Mouse (Mus musculus): ENCODE data around the gene Fam217a. TPM values are rescaled to one million over a fixed set of nuclear protein-coding genes. Genes with fewer than 3 reads are reported as not detected.
A peak's percentile ranks its signal among the peaks of the same experiment; 100 is the strongest.
"Not testable (repeated sequence)": the region's sequence is repeated elsewhere in the genome, so short reads cannot be mapped to it uniquely, and the experiment has no call there.

Gene Fam217a
- 0.78 and 0.96 TPM in 2 replicates for polyA plus RNA-seq (2015; fragmentation: Nextera tagmentation; extraction: Ambion mirVana)

GRCm38 (mm10) chr13:34924210-34924609, at the start of gene Fam217a, which contains the start of gene 4933417A18Rik:
Gene Fam217a, minus strand, starts transcription at chr13:34924310.
Gene 4933417A18Rik, plus strand, starts transcription at chr13:34924409.
- Histone ChIP-seq H3K27me3 (ENCODE audit: control insufficient read depth, insufficient read depth, low read length) (no peaks in the 10 kb centered on the region), H3K4me3 (ENCODE audit: low read depth, low read length) (no peak within 1 kb of the TSS), H3K27ac (replicated peaks) (no peak within 1 kb of the TSS), H3K4me2 (replicated peaks; ENCODE audit: low read depth) (no peak within 1 kb of the TSS), H3K36me3 (ENCODE audit: control insufficient read depth, insufficient read depth, low read length) (no peaks in the 10 kb centered on the region), H3K9me3 (ENCODE audit: control insufficient read depth, low read length) (no peaks in the 10 kb centered on the region), H3K4me1 (replicated peaks; ENCODE audit: control insufficient read depth, insufficient read depth) (no peaks in the 10 kb centered on the region), H3K9ac (ENCODE audit: low read length) (no peak within 1 kb of the TSS)
- ATAC-seq (ENCODE audit: low FRiP score, low TSS enrichment) (no peak), DNase-seq (ENCODE audit: low spot score) (no peak)
- WGBS = 75% methylated on average over 4 of the region's 4 CpGs
- TF ChIP-seq EP300 (optimal IDR thresholded peaks at IDR 0.05) = no peak
- TF ChIP-seq CTCF (IDR thresholded peaks at IDR 0.05; ENCODE audit: low read depth) = no peak

- 29% methylated on average over 1 of the region's 1 CpGs for WGBS
- H3K4me1 ChIP-seq (replicated peaks; ENCODE audit: control insufficient read depth, insufficient read depth) = no peaks in the 10 kb centered on the region
- H3K4me3 ChIP-seq (ENCODE audit: low read depth, low read length) = no peak overlapping the region
- H3K9me3 ChIP-seq (ENCODE audit: control insufficient read depth, low read length) = no peaks in the 10 kb centered on the region
- no peak for DNase-seq (ENCODE audit: low spot score)
- no peak overlapping the region for H3K4me2 ChIP-seq (replicated peaks; ENCODE audit: low read depth)
- H3K27ac ChIP-seq (replicated peaks) = no peak overlapping the region
- no peak overlapping the region for H3K9ac ChIP-seq (ENCODE audit: low read length)
- no peak for ATAC-seq (ENCODE audit: low FRiP score, low TSS enrichment)
- TF ChIP-seq CTCF (IDR thresholded peaks at IDR 0.05; ENCODE audit: low read depth) = peak; percentile 48
- no peak for TF ChIP-seq EP300 (optimal IDR thresholded peaks at IDR 0.05)
- H3K36me3 ChIP-seq (ENCODE audit: control insufficient read depth, insufficient read depth, low read length) = peaks cover 12% of the 10 kb centered on the region
- no peaks in the 10 kb centered on the region for H3K27me3 ChIP-seq (ENCODE audit: control insufficient read depth, insufficient read depth, low read length)
Observed at GRCm38 (mm10) chr13:34973770-34974169, 49.7 kb upstream of the Fam217a start.

- no peak for DNase-seq (ENCODE audit: low spot score)
- Histone ChIP-seq H3K4me1 (replicated peaks; ENCODE audit: control insufficient read depth, insufficient read depth) (no peaks in the 10 kb centered on the region), H3K4me3 (ENCODE audit: low read depth, low read length) (no peak overlapping the region), H3K4me2 (replicated peaks; ENCODE audit: low read depth) (no peak overlapping the region), H3K27me3 (ENCODE audit: control insufficient read depth, insufficient read depth, low read length) (no peaks in the 10 kb centered on the region), H3K9ac (ENCODE audit: low read length) (no peak overlapping the region), H3K36me3 (ENCODE audit: control insufficient read depth, insufficient read depth, low read length) (peaks cover 11% of the 10 kb centered on the region), H3K27ac (replicated peaks) (no peak overlapping the region), H3K9me3 (ENCODE audit: control insufficient read depth, low read length) (no peaks in the 10 kb centered on the region)
- TF ChIP-seq CTCF (IDR thresholded peaks at IDR 0.05; ENCODE audit: low read depth) = peak; percentile 73
- TF ChIP-seq EP300 (optimal IDR thresholded peaks at IDR 0.05) = no peak
- ATAC-seq (ENCODE audit: low FRiP score, low TSS enrichment) = no peak
- 32% methylated on average over 1 of the region's 1 CpGs for WGBS
Observed at GRCm38 (mm10) chr13:34973149-34973548, 49.0 kb upstream of the Fam217a start.

- DNase-seq (ENCODE audit: low spot score); H3K27ac ChIP-seq (replicated peaks): not testable (repeated sequence)
Observed at GRCm38 (mm10) chr13:34972456-34972855, 48.3 kb upstream of the Fam217a start.

GRCm38 (mm10) chr13:34965647-34966046, 41.5 kb upstream of the Fam217a start:
- not testable (repeated sequence) for H3K4me3 ChIP-seq (ENCODE audit: low read depth, low read length); H3K27me3 ChIP-seq (ENCODE audit: control insufficient read depth, insufficient read depth, low read length); H3K4me2 ChIP-seq (replicated peaks; ENCODE audit: low read depth); DNase-seq (ENCODE audit: low spot score); H3K9ac ChIP-seq (ENCODE audit: low read length); H3K27ac ChIP-seq (replicated peaks); H3K4me1 ChIP-seq (replicated peaks; ENCODE audit: control insufficient read depth, insufficient read depth); ATAC-seq (ENCODE audit: low FRiP score, low TSS enrichment); H3K9me3 ChIP-seq (ENCODE audit: control insufficient read depth, low read length); H3K36me3 ChIP-seq (ENCODE audit: control insufficient read depth, insufficient read depth, low read length)
- WGBS = 76% methylated on average over 9 of the region's 9 CpGs

More at GRCm38 (mm10) chr13:34972456-34972855, 48.3 kb upstream of the Fam217a start:
- not testable (repeated sequence) for H3K9me3 ChIP-seq (ENCODE audit: control insufficient read depth, low read length); H3K4me3 ChIP-seq (ENCODE audit: low read depth, low read length); ATAC-seq (ENCODE audit: low FRiP score, low TSS enrichment); H3K36me3 ChIP-seq (ENCODE audit: control insufficient read depth, insufficient read depth, low read length); H3K4me2 ChIP-seq (replicated peaks; ENCODE audit: low read depth); H3K9ac ChIP-seq (ENCODE audit: low read length); H3K27me3 ChIP-seq (ENCODE audit: control insufficient read depth, insufficient read depth, low read length); H3K4me1 ChIP-seq (replicated peaks; ENCODE audit: control insufficient read depth, insufficient read depth)

- Histone ChIP-seq H3K36me3 (ENCODE audit: control insufficient read depth, insufficient read depth, low read length) (no peaks in the 10 kb centered on the region), H3K9me3 (ENCODE audit: control insufficient read depth, low read length) (no peaks in the 10 kb centered on the region), H3K4me1 (replicated peaks; ENCODE audit: control insufficient read depth, insufficient read depth) (0 out of 2 replicates have a peak, but pooled peaks cover 2% of the 10 kb centered on the region), H3K4me2 (replicated peaks; ENCODE audit: low read depth) (peak overlapping the region; percentile 74), H3K4me3 (ENCODE audit: low read depth, low read length) (peak overlapping the region; percentile 44; the same call in 1 of the 2 replicates), H3K9ac (ENCODE audit: low read length) (no peak overlapping the region), H3K27ac (replicated peaks) (no peak overlapping the region), H3K27me3 (ENCODE audit: control insufficient read depth, insufficient read depth, low read length) (no peaks in the 10 kb centered on the region)
- DNase-seq (ENCODE audit: low spot score) = no peak
- 30% methylated on average over 5 of the region's 5 CpGs for WGBS
- ATAC-seq (ENCODE audit: low FRiP score, low TSS enrichment) = no peak
- TF ChIP-seq CTCF (IDR thresholded peaks at IDR 0.05; ENCODE audit: low read depth) (no peak), EP300 (optimal IDR thresholded peaks at IDR 0.05) (no peak)
Observed at GRCm38 (mm10) chr13:34964866-34965265, 40.8 kb upstream of the Fam217a start.
